Mouse (Mus musculus) lung, postnatal 0 days (tissue): ENCODE measurements at regions not wholly inside any gene's neighbourhood (a gene's known extent, or its start where the extent isn't known, plus 50 kb on each side); places are given as distances from the start of the nearest gene placed in this dataset.

Source experiments
- ATAC-seq: fragments of 200-750 bp; cut with Nextera tagmentation; 2 replicates; pipeline ENCODE4 v1.8.0; 2017; ENCODE audit warnings: moderate library complexity
- DNase-seq: peaks from one replicate; pipeline ENCODE4 v3.0.0-alpha.2; 2016; ENCODE audit warnings: low spot score
- H3K27ac ChIP-seq: fragments of 300-500 bp; sonication (generic); 2 replicates; pipeline ENCODE4 v1.5.1; 2014; ENCODE audit warnings: antibody characterized with exemption, mild to moderate bottlenecking, low read length, mixed read lengths
- H3K27me3 ChIP-seq: fragments of 300-500 bp; sonication (generic); replicated peaks from 2 replicates; pipeline ENCODE4 v1.6.1; 2014; ENCODE audit warnings: low read length, mixed read lengths; ENCODE audit not compliant: insufficient read depth
- H3K36me3 ChIP-seq: fragments of 300-500 bp; sonication (generic); 2 replicates; pipeline ENCODE4 v1.6.1; 2014; ENCODE audit warnings: low read length, mixed read lengths; ENCODE audit not compliant: insufficient read depth
- H3K4me1 ChIP-seq: fragments of 300-500 bp; sonication (generic); 2 replicates; pipeline ENCODE4 v1.6.1; 2014; ENCODE audit warnings: antibody characterized with exemption, low read depth, low read length, mixed read lengths; ENCODE audit not compliant: insufficient read depth
- H3K4me2 ChIP-seq: fragments of 300-500 bp; sonication (generic); replicated peaks from 2 replicates; pipeline ENCODE4 v1.6.1; 2014; ENCODE audit warnings: low read depth, mild to moderate bottlenecking, low read length, moderate library complexity, mixed read lengths
- H3K4me3 ChIP-seq: fragments of 300-500 bp; sonication (generic); 2 replicates; pipeline ENCODE4 v1.5.1; 2014; ENCODE audit warnings: low read depth, low read length
- H3K9ac ChIP-seq: fragments of 300-500 bp; sonication (generic); replicated peaks from 2 replicates; pipeline ENCODE4 v1.6.1; 2014; ENCODE audit warnings: low read depth, mild to moderate bottlenecking
- H3K9me3 ChIP-seq: fragments of 300-500 bp; sonication (generic); 2 replicates; pipeline ENCODE4 v1.6.1; 2016; ENCODE audit warnings: low read length, mixed read lengths
- CTCF ChIP-seq: IDR thresholded peaks from 2 replicates; pipeline ENCODE4 v1.5.1; 2016; ENCODE audit warnings: antibody characterized with exemption, mild to moderate bottlenecking
- EP300 ChIP-seq: IDR thresholded peaks from 2 replicates; pipeline ENCODE4 v1.6.1; 2016; ENCODE audit warnings: antibody characterized with exemption, mild to moderate bottlenecking, control low read depth
- WGBS: fragments of 180-500 bp; shearing (Covaris S2); extraction: QIAGEN DNeasy Blood & Tissue Kit; methylation state at CpG from one replicate; pipeline ENCODE4 v1.1.7; 2014; 5-methylcytosine and 5-hydroxymethylcytosine counted together

GRCm38 (mm10) chr15:62625406-62625805 is 1219.6 kb downstream of the Gsdmc2 start:
- Histone ChIP-seq H3K27ac (no peak overlapping the region), H3K4me2 (no peak overlapping the region), H3K4me3 (no peak overlapping the region), H3K9me3 (no peaks in the 10 kb centered on the region), H3K9ac (no peak overlapping the region), H3K27me3 (no peaks in the 10 kb centered on the region), H3K4me1 (no peaks in the 10 kb centered on the region), H3K36me3 (no peaks in the 10 kb centered on the region)
- DNase-seq (no peak), ATAC-seq (no peak)
- WGBS = 87% methylated on average over 7 of the region's 7 CpGs
- no peak for TF ChIP-seq EP300
- TF ChIP-seq CTCF = no peak

- Histone ChIP-seq H3K27me3 (no peaks in the 10 kb centered on the region), H3K9ac (no peak overlapping the region), H3K4me2 (no peak overlapping the region), H3K4me1 (no peaks in the 10 kb centered on the region), H3K27ac (no peak overlapping the region), H3K9me3 (no peaks in the 10 kb centered on the region), H3K36me3 (no peaks in the 10 kb centered on the region), H3K4me3 (no peak overlapping the region)
- ATAC-seq (no peak), DNase-seq (no peak)
- WGBS = 90% methylated on average over 5 of the region's 5 CpGs
- TF ChIP-seq EP300 (no peak), CTCF (no peak)
Measured at GRCm38 (mm10) chr15:62616042-62616441, 1228.9 kb downstream of the Gsdmc2 start.

GRCm38 (mm10) chr15:62596735-62597134 is 1248.2 kb downstream of the Gsdmc2 start:
- Histone ChIP-seq H3K36me3 (no peaks in the 10 kb centered on the region), H3K9me3 (no peaks in the 10 kb centered on the region), H3K4me2 (no peak overlapping the region), H3K9ac (no peak overlapping the region), H3K27ac (no peak overlapping the region), H3K4me3 (no peak overlapping the region), H3K4me1 (no peaks in the 10 kb centered on the region), H3K27me3 (no peaks in the 10 kb centered on the region)
- no peak for ATAC-seq
- no peak for TF ChIP-seq CTCF
- no peak for TF ChIP-seq EP300
- DNase-seq = no peak

- TF ChIP-seq CTCF (no peak), EP300 (no peak)
- WGBS = 71% methylated on average over 3 of the region's 3 CpGs
- Histone ChIP-seq H3K27ac (no peak overlapping the region), H3K27me3 (no peaks in the 10 kb centered on the region), H3K4me2 (no peak overlapping the region), H3K9ac (no peak overlapping the region), H3K4me1 (no peaks in the 10 kb centered on the region), H3K9me3 (no peaks in the 10 kb centered on the region), H3K4me3 (no peak overlapping the region), H3K36me3 (no peaks in the 10 kb centered on the region)
- ATAC-seq (no peak), DNase-seq (peak; percentile 19)
Measured at GRCm38 (mm10) chr15:62588580-62588979, 1256.4 kb downstream of the Gsdmc2 start.

- H3K4me3 ChIP-seq = no peak overlapping the region
- H3K36me3 ChIP-seq = no peaks in the 10 kb centered on the region
- H3K4me2 ChIP-seq = no peak overlapping the region
- H3K9me3 ChIP-seq = no peaks in the 10 kb centered on the region
- no peak overlapping the region for H3K9ac ChIP-seq
- 61% methylated on average over 3 of the region's 3 CpGs for WGBS
- ATAC-seq (no peak), DNase-seq (no peak)
- TF ChIP-seq CTCF (no peak), EP300 (no peak)
- H3K27ac ChIP-seq = no peak overlapping the region
- H3K27me3 ChIP-seq = no peaks in the 10 kb centered on the region
- H3K4me1 ChIP-seq = no peaks in the 10 kb centered on the region
Measured at GRCm38 (mm10) chr15:62578788-62579187, 1266.2 kb downstream of the Gsdmc2 start.

- DNase-seq (no peak), ATAC-seq (no peak)
- no peaks in the 10 kb centered on the region for H3K36me3 ChIP-seq
- TF ChIP-seq CTCF = no peak
- H3K4me1 ChIP-seq = no peaks in the 10 kb centered on the region
- no peak overlapping the region for H3K27ac ChIP-seq
- WGBS = 79% methylated on average over 2 of the region's 2 CpGs
- H3K4me3 ChIP-seq = no peak overlapping the region
- H3K4me2 ChIP-seq = no peak overlapping the region
- H3K9ac ChIP-seq = no peak overlapping the region
- H3K27me3 ChIP-seq = no peaks in the 10 kb centered on the region
- no peaks in the 10 kb centered on the region for H3K9me3 ChIP-seq
Measured at GRCm38 (mm10) chr15:62575791-62576190, 1269.2 kb downstream of the Gsdmc2 start.

GRCm38 (mm10) chr15:62571803-62572202 is 1273.2 kb downstream of the Gsdmc2 start:
- H3K9ac ChIP-seq = no peak overlapping the region
- no peaks in the 10 kb centered on the region for H3K4me1 ChIP-seq
- WGBS = 71% methylated on average over 7 of the region's 7 CpGs
- H3K36me3 ChIP-seq = no peaks in the 10 kb centered on the region
- TF ChIP-seq CTCF (no peak), EP300 (no peak)
- H3K27ac ChIP-seq = no peak overlapping the region
- ATAC-seq (no peak), DNase-seq (no peak)
- H3K9me3 ChIP-seq = no peaks in the 10 kb centered on the region
- H3K4me2 ChIP-seq = no peak overlapping the region
- H3K27me3 ChIP-seq = no peaks in the 10 kb centered on the region
- no peak overlapping the region for H3K4me3 ChIP-seq
